Mouse (Mus musculus) heart, adult 2 months (tissue): ENCODE results near the gene Ifngr1.

Source experiments
- CTCF ChIP-seq: fragments of 200-600 bp; IDR thresholded peaks from 2 replicates; pipeline ENCODE4 v1.8.1; 2022; ENCODE audit warnings: antibody characterized with exemption, mild to moderate bottlenecking, moderate library complexity
- POLR2A ChIP-seq: fragments of 200-500 bp; IDR thresholded peaks from 2 replicates; pipeline ENCODE4 v1.6.1; 2011; ENCODE audit warnings: mild to moderate bottlenecking, low read depth, low read length, control low read depth; ENCODE audit not compliant: insufficient read depth

- TF ChIP-seq CTCF (no peak), POLR2A (peak; percentile 40; the same call in 1 of the 2 replicates)
Observed at GRCm38 (mm10) chr10:19594201-19594905, 2.6 kb downstream of the Ifngr1 start.
